Mouse (Mus musculus): ENCODE data around the gene Fam181a.

The Fam181a gene

DNA sequence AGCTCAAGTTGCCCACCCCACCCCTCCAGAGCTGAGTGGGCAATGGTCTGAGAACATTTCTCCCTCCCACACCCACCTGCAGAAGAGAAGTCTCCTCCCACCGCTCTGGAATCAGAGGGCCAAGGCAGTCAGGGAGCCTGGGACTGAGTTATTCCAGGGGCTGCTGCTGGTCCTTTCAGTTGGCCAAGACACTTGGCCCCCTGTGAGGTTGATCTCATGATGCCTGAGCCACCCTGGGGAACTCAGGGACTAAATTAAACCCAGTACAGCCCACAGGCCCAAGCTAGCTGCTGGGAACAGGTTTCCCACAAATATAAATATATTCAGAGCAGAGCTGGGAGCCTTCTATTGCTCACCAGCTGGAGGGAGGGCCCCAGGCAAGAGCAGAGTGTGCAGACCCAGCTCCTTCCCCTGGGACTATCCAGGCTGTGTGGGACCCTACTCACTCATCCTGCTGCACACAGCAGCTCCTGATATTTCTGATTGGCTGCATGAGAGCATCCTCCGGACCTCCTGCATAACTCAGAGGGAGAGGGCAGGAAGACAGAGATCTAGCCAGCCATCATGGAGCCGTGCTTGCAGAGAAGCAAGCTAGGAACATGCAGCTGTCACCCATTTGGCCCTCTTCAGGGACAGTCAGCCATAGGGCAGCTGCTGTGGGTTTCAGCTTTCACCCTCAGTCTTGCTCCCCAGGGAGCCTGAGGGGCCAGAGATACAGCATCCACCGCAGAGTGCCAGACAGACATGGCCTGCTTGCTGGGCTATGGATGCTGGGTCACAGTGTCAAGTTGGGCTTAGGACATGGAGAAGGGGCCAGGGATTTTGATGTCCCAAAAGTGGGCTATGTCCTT, 48.4 kb downstream of the Fam181a start:
- DNase-seq = no peak

DNA sequence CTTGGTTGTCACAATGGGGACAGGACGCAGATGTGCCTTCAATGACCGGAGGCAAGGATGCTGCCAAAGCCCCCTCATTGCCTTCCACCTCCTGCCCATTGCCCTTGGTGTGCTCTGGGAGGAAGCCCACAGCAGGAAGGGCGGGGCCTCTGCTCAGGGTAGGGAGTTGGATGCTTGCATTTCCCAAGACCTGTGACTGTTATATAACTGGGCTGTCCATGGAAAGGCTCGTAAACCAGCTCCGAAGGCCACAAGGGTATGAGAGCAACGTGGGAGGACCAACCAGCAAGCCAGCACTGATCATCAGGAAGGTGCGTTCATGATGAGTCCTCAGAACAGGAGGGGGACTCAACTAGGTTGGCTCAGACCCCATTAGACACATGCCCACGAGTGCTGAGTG, 50.0 kb downstream of the Fam181a start:
- no peak for DNase-seq

- DNase-seq = no peak
Observed at GRCm38 (mm10) chr12:103361539-103362307, 50.9 kb downstream of the Fam181a start.

DNA sequence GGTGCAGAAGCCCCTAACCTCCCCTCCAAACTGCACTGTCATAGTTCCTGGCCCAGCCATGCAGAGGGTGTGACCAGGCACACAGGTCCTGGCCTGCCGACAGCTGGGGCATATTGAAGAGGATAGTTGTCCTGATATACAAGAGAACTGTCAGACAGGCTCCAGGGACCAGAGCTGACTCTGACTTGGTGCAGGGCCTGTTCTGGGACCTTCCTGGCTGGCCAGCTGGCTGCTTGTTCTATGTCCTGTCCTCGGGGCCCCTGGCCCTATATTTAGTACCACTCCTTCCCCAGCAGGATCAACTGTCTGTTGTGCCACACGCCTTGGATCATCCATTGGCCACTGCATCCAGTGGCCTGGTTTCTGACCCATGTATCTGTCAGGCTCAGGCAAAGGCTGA, 51.6 kb downstream of the Fam181a start:
- DNase-seq = no peak
